Mouse (Mus musculus) heart, embryonic 11.5 days (tissue): Measurements from ENCODE around the gene Dnajb5. TPM values are rescaled to one million over a fixed set of nuclear protein-coding genes. Genes with fewer than 3 reads are reported as not detected.

Source experiments
- ATAC-seq: fragments of 200-750 bp; cut with Nextera tagmentation; replicated peaks from 2 replicates; pipeline ENCODE4 v1.8.0; 2017; ENCODE audit warnings: moderate library complexity; ENCODE audit not compliant: insufficient number of reproducible peaks, low FRiP score, low TSS enrichment
- H3K27ac ChIP-seq: fragments of 300-500 bp; sonication (generic); 2 replicates; pipeline ENCODE4 v1.5.1; 2014; ENCODE audit warnings: mild to moderate bottlenecking, low read depth, low read length
- H3K27me3 ChIP-seq: fragments of 300-500 bp; sonication (generic); 2 replicates; pipeline ENCODE4 v1.6.1; 2014; ENCODE audit warnings: mild to moderate bottlenecking, low read length, mixed read lengths; ENCODE audit not compliant: control insufficient read depth, insufficient read depth
- H3K36me3 ChIP-seq: fragments of 300-500 bp; sonication (generic); 2 replicates; pipeline ENCODE4 v1.6.1; 2014; ENCODE audit warnings: mild to moderate bottlenecking, low read length, moderate library complexity, mixed read lengths; ENCODE audit not compliant: control insufficient read depth, insufficient read depth
- H3K4me1 ChIP-seq: fragments of 300-500 bp; sonication (generic); 2 replicates; pipeline ENCODE4 v1.6.1; 2014; ENCODE audit warnings: low read length; ENCODE audit not compliant: control insufficient read depth, insufficient read depth
- H3K4me2 ChIP-seq: fragments of 300-500 bp; sonication (generic); 2 replicates; pipeline ENCODE4 v1.6.1; 2014; ENCODE audit warnings: mild to moderate bottlenecking, moderate library complexity
- H3K4me3 ChIP-seq: fragments of 300-500 bp; sonication (generic); 2 replicates; pipeline ENCODE4 v1.5.1; 2014; ENCODE audit warnings: low read depth, low read length
- H3K9ac ChIP-seq: fragments of 300-500 bp; sonication (generic); 2 replicates; pipeline ENCODE4 v1.6.1; 2014; ENCODE audit warnings: mild to moderate bottlenecking, low read depth, low read length, moderate library complexity
- H3K9me3 ChIP-seq: fragments of 300-500 bp; sonication (generic); replicated peaks from 2 replicates; pipeline ENCODE4 v1.6.1; 2016; ENCODE audit warnings: low read length; ENCODE audit not compliant: control insufficient read depth
- WGBS: fragments of 180-500 bp; shearing (Covaris S2); extraction: QIAGEN DNeasy Blood & Tissue Kit; methylation state at CpG from one replicate; pipeline ENCODE4 v1.1.7; 2014; ENCODE audit not compliant: insufficient replicate concordance; 5-methylcytosine and 5-hydroxymethylcytosine counted together
- polyA plus RNA-seq: library from polyadenylated mRNA; unstranded; fragments of >200 nt; fragmentation: Nextera tagmentation; extraction: Ambion mirVana; gene quantifications from 2 replicates; pipeline ENCODE4 v1.2.1, GENCODE M21; 2014

The Dnajb5 gene
- polyA plus RNA-seq, 1 experiment from 2014 or later = 11.8 TPM

- ATAC-seq = no peak
- 83% methylated on average over 3 of the region's 3 CpGs for WGBS
- Histone ChIP-seq H3K4me1 (peaks cover 8% of the 10 kb centered on the region), H3K27me3 (peaks cover 41% of the 10 kb centered on the region), H3K27ac (no peak overlapping the region), H3K4me3 (no peak overlapping the region), H3K9me3 (no peaks in the 10 kb centered on the region), H3K4me2 (no peak overlapping the region), H3K9ac (no peak overlapping the region), H3K36me3 (no peaks in the 10 kb centered on the region)
Measured at GRCm38 (mm10) chr4:42945445-42945844, 4.2 kb upstream of the Dnajb5 start.

GRCm38 (mm10) chr4:42945952-42946351 lies 3.7 kb upstream of the Dnajb5 start:
- Histone ChIP-seq H3K4me1 (peaks cover 13% of the 10 kb centered on the region), H3K9ac (no peak overlapping the region), H3K36me3 (no peaks in the 10 kb centered on the region), H3K9me3 (no peaks in the 10 kb centered on the region), H3K27ac (no peak overlapping the region), H3K27me3 (peaks cover 37% of the 10 kb centered on the region), H3K4me2 (no peak overlapping the region), H3K4me3 (no peak overlapping the region)
- ATAC-seq = no peak
- WGBS = 6% methylated on average over 5 of the region's 5 CpGs

GRCm38 (mm10) chr4:42946733-42947290 lies 2.8 kb upstream of the Dnajb5 start:
- peaks cover 33% of the 10 kb centered on the region for H3K27me3 ChIP-seq
- no peak overlapping the region for H3K4me3 ChIP-seq
- no peak overlapping the region for H3K9ac ChIP-seq
- no peaks in the 10 kb centered on the region for H3K36me3 ChIP-seq
- peaks cover 20% of the 10 kb centered on the region for H3K4me1 ChIP-seq
- no peak for ATAC-seq
- WGBS = 62% methylated on average over 10 of the region's 10 CpGs
- H3K9me3 ChIP-seq = no peaks in the 10 kb centered on the region
- no peak overlapping the region for H3K27ac ChIP-seq
- H3K4me2 ChIP-seq = no peak overlapping the region

- no peak overlapping the region for H3K27ac ChIP-seq
- H3K27me3 ChIP-seq = peaks cover 26% of the 10 kb centered on the region
- H3K36me3 ChIP-seq = no peaks in the 10 kb centered on the region
- no peak for ATAC-seq
- peaks cover 36% of the 10 kb centered on the region for H3K4me1 ChIP-seq
- H3K9ac ChIP-seq = no peak overlapping the region
- H3K4me2 ChIP-seq = no peak overlapping the region; the same call in 1 of the 2 replicates
- H3K9me3 ChIP-seq = no peaks in the 10 kb centered on the region
- WGBS = 35% methylated on average over 13 of the region's 13 CpGs
- H3K4me3 ChIP-seq = no peak overlapping the region
Measured at GRCm38 (mm10) chr4:42948527-42948926, 1.1 kb upstream of the Dnajb5 start.

GRCm38 (mm10) chr4:42949051-42949675 lies 451 bp upstream of the Dnajb5 start:
- no peak for ATAC-seq
- Histone ChIP-seq H3K9me3 (no peaks in the 10 kb centered on the region), H3K36me3 (no peaks in the 10 kb centered on the region), H3K4me3 (peak overlapping the region; percentile 75), H3K4me2 (peak overlapping the region; percentile 85), H3K4me1 (peaks cover 42% of the 10 kb centered on the region), H3K9ac (peak overlapping the region; percentile 24; the same call in 1 of the 2 replicates), H3K27ac (no peak overlapping the region), H3K27me3 (peaks cover 23% of the 10 kb centered on the region)
- WGBS = 8% methylated on average over 14 of the region's 14 CpGs

- Histone ChIP-seq H3K36me3 (no peaks in the 10 kb centered on the region), H3K9ac (peak overlapping the region; percentile 85), H3K27me3 (peaks cover 20% of the 10 kb centered on the region), H3K4me1 (peaks cover 48% of the 10 kb centered on the region), H3K4me3 (peak overlapping the region; percentile 75), H3K4me2 (peak overlapping the region; percentile 85), H3K9me3 (no peaks in the 10 kb centered on the region), H3K27ac (peak overlapping the region; percentile 92)
- ATAC-seq = peak; percentile 66
- WGBS = 4% methylated on average over 9 of the region's 27 CpGs
Measured at GRCm38 (mm10) chr4:42950065-42950558, 498 bp downstream of the Dnajb5 start.

GRCm38 (mm10) chr4:42951206-42952195 lies 1.9 kb downstream of the Dnajb5 start:
- ATAC-seq = no peak
- Histone ChIP-seq H3K27ac (no peak overlapping the region), H3K36me3 (no peaks in the 10 kb centered on the region), H3K4me2 (peak overlapping the region; percentile 85), H3K4me1 (peaks cover 48% of the 10 kb centered on the region), H3K9ac (0 out of 2 replicates have a peak overlapping the region, but pooled peaks have one; percentile 12), H3K4me3 (peak overlapping the region; percentile 75; the same call in 1 of the 2 replicates), H3K27me3 (peaks cover 17% of the 10 kb centered on the region), H3K9me3 (no peaks in the 10 kb centered on the region)
- 58% methylated on average over 10 of the region's 11 CpGs for WGBS

- Histone ChIP-seq H3K36me3 (peaks cover 7% of the 10 kb centered on the region; the same call in 1 of the 2 replicates), H3K27me3 (peaks cover 7% of the 10 kb centered on the region), H3K4me2 (peak overlapping the region; percentile 51; the same call in 1 of the 2 replicates), H3K9ac (peak overlapping the region; percentile 66; the same call in 1 of the 2 replicates), H3K27ac (peak overlapping the region; percentile 97), H3K4me3 (no peak overlapping the region), H3K4me1 (peaks cover 48% of the 10 kb centered on the region), H3K9me3 (no peaks in the 10 kb centered on the region)
- no peak for ATAC-seq
- 81% methylated on average over 7 of the region's 7 CpGs for WGBS
Measured at GRCm38 (mm10) chr4:42952563-42952962, 2.9 kb downstream of the Dnajb5 start.
